Mouse (Mus musculus) G1E (cell line): ENCODE measurements around the gene Lsm3.

Source experiments
- CTCF ChIP-seq: IDR thresholded peaks from 2 replicates; pipeline ENCODE4 v1.5.1; 2012; ENCODE audit warnings: low read depth, low read length, inconsistent platforms, mixed read lengths
- GATA1 ChIP-seq: IDR thresholded peaks from 2 replicates; pipeline ENCODE4 v1.6.1; 2012; ENCODE audit warnings: borderline replicate concordance, low read length, inconsistent platforms, mixed read lengths
- GATA2 ChIP-seq: IDR thresholded peaks from 2 replicates; pipeline ENCODE4 v1.6.1; 2012; ENCODE audit warnings: low read depth, low read length, inconsistent platforms, borderline replicate concordance
- POLR2AphosphoS5 ChIP-seq: IDR thresholded peaks from 2 replicates; pipeline ENCODE4 v1.6.1; 2012; ENCODE audit warnings: low read depth, low read length, inconsistent platforms; ENCODE audit not compliant: insufficient replicate concordance
- TAL1 ChIP-seq: conservative IDR thresholded peaks from 2 replicates; pipeline ENCODE4 v1.6.1; 2012; ENCODE audit warnings: low read depth, low read length, inconsistent platforms, mixed read lengths

- no peak for TF ChIP-seq TAL1
- TF ChIP-seq CTCF, result no peak
- TF ChIP-seq POLR2AphosphoS5, result no peak
- TF ChIP-seq GATA1, result no peak
- TF ChIP-seq GATA2, result no peak
Measured at GRCm38 (mm10) chr6:91531276-91531675, 15.5 kb downstream of the Lsm3 start.
